Mouse (Mus musculus) liver, adult 2 months (tissue): Measurements from ENCODE around the gene Prr7.

Experiments
- CTCF ChIP-seq: fragments of 200-500 bp; IDR thresholded peaks from 2 replicates; pipeline ENCODE4 v1.5.1; 2011; ENCODE audit warnings: low read depth, low read length, control low read depth
- POLR2A ChIP-seq: fragments of 200-500 bp; IDR thresholded peaks from 2 replicates; pipeline ENCODE4 v1.6.1; 2011; ENCODE audit warnings: low read length, control low read depth; ENCODE audit not compliant: insufficient read depth; ENCODE audit errors: extremely low read depth

GRCm38 (mm10) chr13:55522730-55523129 lies 58.7 kb downstream of the Prr7 start:
- TF ChIP-seq CTCF (no peak), POLR2A (no peak)
